Mouse (Mus musculus) bone marrow, adult 2 months (tissue): ENCODE results near the gene Casp9.

Experiments used
- CTCF ChIP-seq: fragments of 200-500 bp; IDR thresholded peaks from 2 replicates; pipeline ENCODE4 v1.5.1; 2011; ENCODE audit warnings: low read length, control low read depth; ENCODE audit not compliant: control insufficient read depth, insufficient read depth
- POLR2A ChIP-seq: fragments of 200-500 bp; IDR thresholded peaks from 2 replicates; pipeline ENCODE4 v1.6.1; 2011; ENCODE audit warnings: low read depth, mild to moderate bottlenecking, control low read depth, low read length, borderline replicate concordance; ENCODE audit not compliant: control insufficient read depth

DNA sequence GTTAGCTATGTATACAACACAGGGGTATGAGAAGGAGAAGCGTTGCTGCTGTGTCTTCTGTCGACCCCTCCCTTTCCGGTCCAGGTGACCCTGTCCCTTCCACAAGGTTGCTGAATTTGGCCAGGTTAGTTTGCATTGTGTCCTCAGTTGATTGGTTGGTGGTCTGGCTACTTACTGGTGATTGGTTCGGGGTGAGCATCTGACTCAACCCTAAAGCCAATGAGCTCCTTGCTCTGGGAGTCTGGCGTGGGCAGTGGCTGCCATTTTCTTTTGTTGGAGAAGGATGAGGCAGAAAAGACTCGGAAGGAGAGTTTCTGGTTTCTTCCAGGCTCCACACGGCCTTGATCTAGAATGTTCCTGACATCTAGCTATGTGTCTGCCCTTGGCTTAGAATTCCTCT lies 25.9 kb downstream of the Casp9 start:
- TF ChIP-seq POLR2A (no peak), CTCF (no peak)
